Mouse (Mus musculus): Measurements from ENCODE around the gene U2af1. TPM values are rescaled to one million over a fixed set of nuclear protein-coding genes. Genes with fewer than 3 reads are reported as not detected.
"Not testable (repeated sequence)": the region's sequence is repeated elsewhere in the genome, so short reads cannot be mapped to it uniquely, and the experiment has no call there.

U2af1 gene
- polyA plus RNA-seq (2015; fragmentation: Nextera tagmentation; extraction: Ambion mirVana) = 118 and 124 TPM in 2 replicates

- peak; percentile 98 for DNase-seq
- under 1% methylated on average over 74 of the region's 77 CpGs for WGBS (ENCODE audit: insufficient replicate concordance)
- ATAC-seq = peak; percentile 98
- H3K4me3 ChIP-seq (ENCODE audit: low read depth, low read length) = peak within 1 kb of the TSS; percentile 85
- no peaks in the 10 kb centered on the region for H3K9me3 ChIP-seq (ENCODE audit: low read length)
- peak within 1 kb of the TSS; percentile 95 for H3K9ac ChIP-seq (replicated peaks)
- peak within 1 kb of the TSS; percentile 81 for H3K4me2 ChIP-seq (ENCODE audit: low read depth, low read length)
- no peaks in the 10 kb centered on the region for H3K27me3 ChIP-seq (ENCODE audit: insufficient read depth, low read length)
- peak within 1 kb of the TSS; percentile 80 for H3K27ac ChIP-seq (ENCODE audit: low read depth)
- H3K36me3 ChIP-seq (replicated peaks; ENCODE audit: insufficient read depth, low read length) = peaks cover 19% of the 10 kb centered on the region
- no peak for TF ChIP-seq EP300 (IDR thresholded peaks at IDR 0.05; ENCODE audit: low read depth)
- TF ChIP-seq CTCF (IDR thresholded peaks at IDR 0.05; ENCODE audit: low read depth) = no peak
- H3K4me1 ChIP-seq (ENCODE audit: insufficient read depth) = peaks cover 20% of the 10 kb centered on the region
Measured at GRCm38 (mm10) chr17:31658468-31659185, at the start of gene U2af1. Gene U2af1, minus strand, starts transcription at chr17:31658892.

DNA sequence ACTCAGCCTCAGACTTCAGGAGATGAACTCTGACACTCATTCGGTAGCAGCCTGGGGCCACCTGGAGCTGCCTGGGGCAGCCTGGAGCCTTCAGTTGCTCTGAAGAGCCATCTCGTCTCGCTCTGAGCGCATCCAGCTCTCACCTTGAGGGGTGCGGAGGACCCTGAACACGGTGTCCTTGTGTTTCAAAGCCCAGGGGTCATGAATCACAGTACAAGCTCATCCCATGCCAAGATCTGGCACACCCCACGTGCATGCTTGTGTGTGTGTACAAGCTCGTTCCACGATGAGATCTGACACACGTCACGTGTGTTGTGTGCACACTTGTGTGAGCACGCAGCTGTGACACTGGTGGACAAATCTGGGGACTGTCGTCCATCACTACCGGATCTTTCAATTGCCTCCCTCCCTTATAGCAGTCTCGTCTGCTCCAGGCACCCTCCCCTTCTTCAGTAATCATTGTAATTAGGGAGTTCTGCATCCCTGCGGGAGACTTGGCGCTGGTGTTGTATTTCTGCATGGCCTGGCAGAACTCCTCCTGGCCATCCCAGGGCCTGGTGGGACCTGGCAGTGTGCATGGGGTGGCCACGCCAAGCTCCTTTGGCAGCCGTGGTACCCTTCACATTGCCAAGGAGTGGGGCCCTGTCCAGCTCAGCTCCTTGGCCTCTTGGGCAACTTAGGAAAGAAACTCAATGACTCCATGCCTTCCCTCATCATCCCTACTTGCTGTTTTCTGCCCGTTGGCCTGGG lies 46.8 kb upstream of the U2af1 start:
- no peak for ATAC-seq
- H3K9me3 ChIP-seq (ENCODE audit: low read length) = no peaks in the 10 kb centered on the region
- no peak for DNase-seq
- WGBS (ENCODE audit: insufficient replicate concordance) = 73% methylated on average over 20 of the region's 20 CpGs
- no peak overlapping the region for H3K27ac ChIP-seq (ENCODE audit: low read depth)
- H3K4me1 ChIP-seq (ENCODE audit: insufficient read depth) = no peaks in the 10 kb centered on the region
- H3K4me2 ChIP-seq (ENCODE audit: low read depth, low read length) = no peak overlapping the region
- H3K9ac ChIP-seq (replicated peaks) = no peak overlapping the region
- TF ChIP-seq CTCF (IDR thresholded peaks at IDR 0.05; ENCODE audit: low read depth) (no peak), EP300 (IDR thresholded peaks at IDR 0.05; ENCODE audit: low read depth) (no peak)
- H3K27me3 ChIP-seq (ENCODE audit: insufficient read depth, low read length) = no peaks in the 10 kb centered on the region
- H3K36me3 ChIP-seq (replicated peaks; ENCODE audit: insufficient read depth, low read length) = no peaks in the 10 kb centered on the region
- no peak overlapping the region for H3K4me3 ChIP-seq (ENCODE audit: low read depth, low read length)

DNA sequence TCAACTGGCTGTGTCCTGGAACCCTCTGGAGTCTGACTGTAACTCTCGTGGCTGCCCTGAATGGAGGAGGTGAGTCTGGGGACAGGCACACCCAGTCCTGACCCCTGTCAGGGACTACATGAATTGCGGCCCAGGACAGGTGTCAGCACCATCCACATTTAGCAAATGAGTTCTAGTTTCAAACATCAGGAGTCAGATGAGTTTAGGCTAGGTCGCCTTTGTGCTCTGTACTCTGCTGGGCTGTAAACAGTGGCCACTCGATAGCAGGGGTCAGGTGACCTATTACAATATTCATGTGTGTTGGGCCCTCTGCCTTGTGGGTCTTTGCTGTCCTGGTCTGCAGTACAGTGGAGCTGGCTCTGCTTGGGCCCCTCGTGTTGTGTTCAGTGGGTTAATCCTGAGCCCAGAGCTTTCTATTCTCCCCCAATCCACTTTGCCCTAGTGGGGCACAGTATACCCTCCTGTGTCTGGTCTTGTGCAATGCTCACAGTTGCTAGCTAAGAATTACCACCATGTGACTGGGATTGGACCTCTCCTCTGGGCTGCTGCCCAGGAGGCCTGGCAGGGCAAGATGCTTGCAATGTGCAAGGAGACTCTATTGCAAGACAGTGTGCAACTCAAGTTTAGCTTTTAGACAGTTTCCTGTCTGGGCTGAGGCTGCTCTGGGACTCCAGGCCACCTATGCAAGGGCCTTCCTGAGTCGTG lies 44.7 kb upstream of the U2af1 start:
- ATAC-seq = peak; percentile 95
- Histone ChIP-seq H3K36me3 (replicated peaks; ENCODE audit: insufficient read depth, low read length) (no peaks in the 10 kb centered on the region), H3K4me1 (ENCODE audit: insufficient read depth) (no peaks in the 10 kb centered on the region), H3K9ac (replicated peaks) (no peak overlapping the region), H3K9me3 (ENCODE audit: low read length) (no peaks in the 10 kb centered on the region), H3K4me3 (ENCODE audit: low read depth, low read length) (no peak overlapping the region), H3K27me3 (ENCODE audit: insufficient read depth, low read length) (no peaks in the 10 kb centered on the region), H3K27ac (ENCODE audit: low read depth) (peak overlapping the region; percentile 87), H3K4me2 (ENCODE audit: low read depth, low read length) (no peak overlapping the region)
- TF ChIP-seq CTCF (IDR thresholded peaks at IDR 0.05; ENCODE audit: low read depth) = no peak
- TF ChIP-seq EP300 (IDR thresholded peaks at IDR 0.05; ENCODE audit: low read depth) = no peak
- WGBS (ENCODE audit: insufficient replicate concordance) = 56% methylated on average over 6 of the region's 6 CpGs
- peak; percentile 41 for DNase-seq

- H3K27ac ChIP-seq (ENCODE audit: low read depth) = no peak overlapping the region
Measured at GRCm38 (mm10) chr17:31698347-31698746, 39.7 kb upstream of the U2af1 start.

DNA sequence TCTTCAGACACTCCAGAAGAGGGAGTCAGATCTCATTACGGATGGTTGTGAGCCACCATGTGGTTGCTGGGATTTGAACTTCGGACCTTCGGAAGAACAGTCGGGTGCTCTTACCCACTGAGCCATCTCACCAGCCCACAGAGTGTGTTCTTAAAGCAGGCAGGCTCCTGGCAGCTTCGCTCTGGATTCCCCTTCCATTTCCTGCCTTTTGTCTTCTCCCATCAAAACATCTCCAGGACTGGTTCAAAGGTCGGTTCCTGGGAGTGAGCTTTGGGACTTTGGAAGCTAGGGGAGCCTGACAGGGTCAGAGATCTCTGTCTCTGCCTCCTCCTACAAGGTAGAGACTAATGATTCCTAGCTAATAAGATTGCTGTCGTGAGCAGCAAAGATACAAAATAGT lies 36.7 kb upstream of the U2af1 start:
- not testable (repeated sequence) for H3K36me3 ChIP-seq (replicated peaks; ENCODE audit: insufficient read depth, low read length); H3K4me1 ChIP-seq (ENCODE audit: insufficient read depth); ATAC-seq; H3K9ac ChIP-seq (replicated peaks); H3K27ac ChIP-seq (ENCODE audit: low read depth); DNase-seq; H3K27me3 ChIP-seq (ENCODE audit: insufficient read depth, low read length); H3K4me3 ChIP-seq (ENCODE audit: low read depth, low read length); H3K4me2 ChIP-seq (ENCODE audit: low read depth, low read length); H3K9me3 ChIP-seq (ENCODE audit: low read length)
- 78% methylated on average over 7 of the region's 7 CpGs for WGBS (ENCODE audit: insufficient replicate concordance)

More at GRCm38 (mm10) chr17:31698347-31698746, 39.7 kb upstream of the U2af1 start:
- H3K4me2 ChIP-seq (ENCODE audit: low read depth, low read length) = no peak overlapping the region
- 73% methylated on average over 11 of the region's 11 CpGs for WGBS (ENCODE audit: insufficient replicate concordance)
- TF ChIP-seq CTCF (IDR thresholded peaks at IDR 0.05; ENCODE audit: low read depth) = no peak
- TF ChIP-seq EP300 (IDR thresholded peaks at IDR 0.05; ENCODE audit: low read depth) = no peak
- DNase-seq (no peak), ATAC-seq (no peak)
- H3K27me3 ChIP-seq (ENCODE audit: insufficient read depth, low read length) = no peaks in the 10 kb centered on the region
- no peak overlapping the region for H3K9ac ChIP-seq (replicated peaks)
- peaks cover 4% of the 10 kb centered on the region for H3K4me1 ChIP-seq (ENCODE audit: insufficient read depth)
- H3K4me3 ChIP-seq (ENCODE audit: low read depth, low read length) = no peak overlapping the region
- H3K9me3 ChIP-seq (ENCODE audit: low read length) = no peaks in the 10 kb centered on the region
- no peaks in the 10 kb centered on the region for H3K36me3 ChIP-seq (replicated peaks; ENCODE audit: insufficient read depth, low read length)

DNA sequence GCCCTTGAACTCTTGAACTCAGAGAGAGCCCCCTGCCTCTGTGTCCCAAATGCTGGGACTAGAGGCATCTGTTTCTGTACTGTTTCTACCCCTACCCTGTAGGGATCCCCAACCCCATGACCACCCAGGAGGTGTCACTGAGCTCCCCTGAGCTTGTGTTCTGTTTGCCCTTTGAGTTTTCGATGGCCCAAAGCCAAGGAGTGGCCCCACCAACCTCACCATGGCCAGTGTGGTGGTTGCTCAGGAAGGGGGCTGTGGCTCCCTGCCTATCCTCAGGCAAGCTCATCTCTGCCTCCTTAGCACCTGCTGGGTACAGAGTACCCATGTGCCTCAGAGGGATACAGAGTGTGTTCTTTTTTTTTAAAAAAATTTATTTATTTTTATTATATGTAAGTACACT lies 36.3 kb upstream of the U2af1 start:
- Histone ChIP-seq H3K9me3 (ENCODE audit: low read length) (no peaks in the 10 kb centered on the region), H3K27me3 (ENCODE audit: insufficient read depth, low read length) (no peaks in the 10 kb centered on the region), H3K9ac (replicated peaks) (no peak overlapping the region), H3K4me3 (ENCODE audit: low read depth, low read length) (no peak overlapping the region), H3K4me1 (ENCODE audit: insufficient read depth) (peaks cover 4% of the 10 kb centered on the region), H3K4me2 (ENCODE audit: low read depth, low read length) (no peak overlapping the region), H3K27ac (ENCODE audit: low read depth) (no peak overlapping the region), H3K36me3 (replicated peaks; ENCODE audit: insufficient read depth, low read length) (no peaks in the 10 kb centered on the region)
- ATAC-seq (no peak), DNase-seq (no peak)
- TF ChIP-seq EP300 (IDR thresholded peaks at IDR 0.05; ENCODE audit: low read depth) (no peak), CTCF (IDR thresholded peaks at IDR 0.05; ENCODE audit: low read depth) (no peak)
- WGBS (ENCODE audit: insufficient replicate concordance) = 52% methylated on average over 1 of the region's 1 CpGs

All from liver, postnatal 0 days (tissue).